Mouse (Mus musculus): ENCODE measurements around the gene Ucp3. TPM values are rescaled to one million over a fixed set of nuclear protein-coding genes. Genes with fewer than 3 reads are reported as not detected.

The Ucp3 gene
- polyA plus RNA-seq, 1 experiment: 5.0 TPM

- Histone ChIP-seq H3K4me3 (ENCODE audit: insufficient read depth, low read depth, low read length) (no peak overlapping the region), H3K36me3 (ENCODE audit: control insufficient read depth, insufficient read depth, low read length) (no peaks in the 10 kb centered on the region), H3K4me1 (ENCODE audit: control insufficient read depth, insufficient read depth, low read length) (no peaks in the 10 kb centered on the region), H3K27ac (ENCODE audit: insufficient read depth, low read depth, low read length) (no peak overlapping the region), H3K27me3 (replicated peaks; ENCODE audit: control insufficient read depth, insufficient read depth, low read length) (no peaks in the 10 kb centered on the region)
- no peak for TF ChIP-seq POLR2A (IDR thresholded peaks at IDR 0.05; ENCODE audit: low read depth, low read length)
- TF ChIP-seq CTCF (conservative IDR thresholded peaks at IDR 0.05; ENCODE audit: insufficient read depth, insufficient read length, low read depth, low read length): no peak
- WGBS: 78% methylated on average over 3 of the region's 3 CpGs
- no peak for DNase-seq
Measured at GRCm38 (mm10) chr7:100522222-100522621, 49.4 kb downstream of the Ucp3 start.

GRCm38 (mm10) chr7:100524669-100525068, 51.9 kb downstream of the Ucp3 start:
- TF ChIP-seq POLR2A (IDR thresholded peaks at IDR 0.05; ENCODE audit: low read depth, low read length) (no peak), CTCF (conservative IDR thresholded peaks at IDR 0.05; ENCODE audit: insufficient read depth, insufficient read length, low read depth, low read length) (no peak)
- Histone ChIP-seq H3K4me3 (ENCODE audit: insufficient read depth, low read depth, low read length) (no peak overlapping the region), H3K27me3 (replicated peaks; ENCODE audit: control insufficient read depth, insufficient read depth, low read length) (no peaks in the 10 kb centered on the region), H3K36me3 (ENCODE audit: control insufficient read depth, insufficient read depth, low read length) (no peaks in the 10 kb centered on the region), H3K4me1 (ENCODE audit: control insufficient read depth, insufficient read depth, low read length) (no peaks in the 10 kb centered on the region), H3K27ac (ENCODE audit: insufficient read depth, low read depth, low read length) (no peak overlapping the region)
- no peak for DNase-seq
- 73% methylated on average over 8 of the region's 8 CpGs for WGBS

GRCm38 (mm10) chr7:100530766-100531165, 58.0 kb downstream of the Ucp3 start:
- Histone ChIP-seq H3K27me3 (replicated peaks; ENCODE audit: control insufficient read depth, insufficient read depth, low read length) (no peaks in the 10 kb centered on the region), H3K36me3 (ENCODE audit: control insufficient read depth, insufficient read depth, low read length) (no peaks in the 10 kb centered on the region), H3K4me1 (ENCODE audit: control insufficient read depth, insufficient read depth, low read length) (no peaks in the 10 kb centered on the region), H3K27ac (ENCODE audit: insufficient read depth, low read depth, low read length) (no peak overlapping the region), H3K4me3 (ENCODE audit: insufficient read depth, low read depth, low read length) (no peak overlapping the region)
- WGBS: 94% methylated on average over 5 of the region's 5 CpGs
- DNase-seq: no peak
- TF ChIP-seq POLR2A (IDR thresholded peaks at IDR 0.05; ENCODE audit: low read depth, low read length): no peak
- no peak for TF ChIP-seq CTCF (conservative IDR thresholded peaks at IDR 0.05; ENCODE audit: insufficient read depth, insufficient read length, low read depth, low read length)

DNA sequence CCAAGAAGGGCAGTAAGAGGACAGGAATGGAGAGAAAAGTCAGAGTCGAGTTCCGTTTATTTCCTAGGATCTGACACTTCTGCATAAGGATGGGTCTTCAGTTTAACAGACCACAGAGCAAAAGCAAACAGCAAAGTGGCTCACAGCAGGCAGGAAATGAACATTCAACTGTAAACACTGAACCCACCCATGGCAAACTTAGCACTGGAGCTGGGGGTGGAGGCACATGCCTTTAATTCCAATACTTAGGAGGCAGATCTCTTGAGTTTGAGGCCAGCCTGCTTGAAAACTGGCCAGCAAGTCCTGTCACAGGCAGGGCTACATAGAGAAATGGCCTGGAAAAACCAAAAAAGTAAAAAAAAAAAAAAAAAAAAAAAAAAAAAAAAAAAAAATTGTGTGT, 60.7 kb downstream of the Ucp3 start:
- no peak overlapping the region for H3K4me3 ChIP-seq (ENCODE audit: insufficient read depth, low read depth, low read length)
- TF ChIP-seq POLR2A (IDR thresholded peaks at IDR 0.05; ENCODE audit: low read depth, low read length) (no peak), CTCF (conservative IDR thresholded peaks at IDR 0.05; ENCODE audit: insufficient read depth, insufficient read length, low read depth, low read length) (no peak)
- 58% methylated on average over 2 of the region's 2 CpGs for WGBS
- H3K27ac ChIP-seq (ENCODE audit: insufficient read depth, low read depth, low read length): no peak overlapping the region
- no peak for DNase-seq
- H3K36me3 ChIP-seq (ENCODE audit: control insufficient read depth, insufficient read depth, low read length): no peaks in the 10 kb centered on the region
- H3K27me3 ChIP-seq (replicated peaks; ENCODE audit: control insufficient read depth, insufficient read depth, low read length): no peaks in the 10 kb centered on the region
- peaks cover 2% of the 10 kb centered on the region; the same call in 1 of the 2 replicates for H3K4me1 ChIP-seq (ENCODE audit: control insufficient read depth, insufficient read depth, low read length)

DNA sequence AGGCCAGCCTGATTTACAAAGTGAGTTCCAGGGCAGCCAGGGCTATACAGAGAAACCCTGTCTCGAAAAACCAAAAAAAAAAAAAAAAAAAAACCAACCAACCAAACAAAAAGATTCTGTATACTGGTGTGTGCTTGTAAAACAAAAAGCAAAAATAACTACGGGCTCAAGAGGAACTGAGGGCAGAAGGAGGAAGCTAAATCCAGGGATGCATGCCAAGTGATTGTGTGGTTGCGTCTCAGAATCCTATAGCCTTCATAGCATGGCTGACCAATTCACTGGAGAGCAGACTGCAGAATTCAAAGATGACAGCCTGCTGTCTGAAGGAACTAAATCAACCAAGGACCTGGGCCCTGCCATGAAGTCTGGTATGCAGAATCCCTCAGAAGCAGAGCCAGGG, 61.4 kb downstream of the Ucp3 start:
- peaks cover 2% of the 10 kb centered on the region; the same call in 1 of the 2 replicates for H3K4me1 ChIP-seq (ENCODE audit: control insufficient read depth, insufficient read depth, low read length)
- TF ChIP-seq CTCF (conservative IDR thresholded peaks at IDR 0.05; ENCODE audit: insufficient read depth, insufficient read length, low read depth, low read length) (no peak), POLR2A (IDR thresholded peaks at IDR 0.05; ENCODE audit: low read depth, low read length) (no peak)
- no peaks in the 10 kb centered on the region for H3K27me3 ChIP-seq (replicated peaks; ENCODE audit: control insufficient read depth, insufficient read depth, low read length)
- no peaks in the 10 kb centered on the region for H3K36me3 ChIP-seq (ENCODE audit: control insufficient read depth, insufficient read depth, low read length)
- H3K27ac ChIP-seq (ENCODE audit: insufficient read depth, low read depth, low read length): no peak overlapping the region
- DNase-seq: no peak
- 69% methylated on average over 3 of the region's 3 CpGs for WGBS
- no peak overlapping the region for H3K4me3 ChIP-seq (ENCODE audit: insufficient read depth, low read depth, low read length)

DNA sequence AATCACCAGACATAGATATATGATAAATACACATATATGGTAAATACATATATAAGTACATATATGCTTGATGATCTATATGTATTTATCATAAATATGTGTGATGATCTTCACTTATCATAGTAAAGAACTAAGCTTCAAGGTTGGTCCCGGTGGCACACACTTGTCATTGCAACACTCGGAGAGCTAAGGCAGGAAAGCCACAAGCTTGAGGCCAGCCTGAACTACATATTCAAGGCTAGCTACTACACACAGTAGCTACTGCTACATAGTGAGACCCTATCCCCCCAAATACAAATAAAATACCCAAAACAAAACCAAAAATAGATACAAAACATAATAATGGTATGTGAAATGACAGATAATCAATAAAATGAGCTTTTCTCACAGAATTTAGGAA, 63.0 kb downstream of the Ucp3 start:
- TF ChIP-seq CTCF (conservative IDR thresholded peaks at IDR 0.05; ENCODE audit: insufficient read depth, insufficient read length, low read depth, low read length) (no peak), POLR2A (IDR thresholded peaks at IDR 0.05; ENCODE audit: low read depth, low read length) (no peak)
- no peak for DNase-seq
- 84% methylated on average over 2 of the region's 2 CpGs for WGBS
- H3K36me3 ChIP-seq (ENCODE audit: control insufficient read depth, insufficient read depth, low read length): peaks cover 2% of the 10 kb centered on the region; the same call in 1 of the 2 replicates
- H3K4me3 ChIP-seq (ENCODE audit: insufficient read depth, low read depth, low read length): no peak overlapping the region
- peaks cover 2% of the 10 kb centered on the region; the same call in 1 of the 2 replicates for H3K4me1 ChIP-seq (ENCODE audit: control insufficient read depth, insufficient read depth, low read length)
- H3K27ac ChIP-seq (ENCODE audit: insufficient read depth, low read depth, low read length): no peak overlapping the region
- no peaks in the 10 kb centered on the region for H3K27me3 ChIP-seq (replicated peaks; ENCODE audit: control insufficient read depth, insufficient read depth, low read length)

Other genes starting within 250 kb of the Ucp3 start
- gene Pgm2l1, start 245.6 kb upstream of the Ucp3 start, polyA plus RNA-seq (2012; rRNA removed): 1.5 TPM in 2 replicates
- 0.19 and 0.22 TPM in 2 replicates for gene P4ha3, start 187.5 kb upstream of the Ucp3 start, polyA plus RNA-seq (2012; rRNA removed)
- 16.7 and 16.8 TPM in 2 replicates for gene C2cd3, start 100.8 kb upstream of the Ucp3 start, polyA plus RNA-seq (2012; rRNA removed)
- gene Ppme1, start 100.7 kb upstream of the Ucp3 start, polyA plus RNA-seq (2012; rRNA removed): 94.0 and 100 TPM in 2 replicates
- gene Ucp2, start 20.3 kb downstream of the Ucp3 start, polyA plus RNA-seq (2012; rRNA removed): 153 and 172 TPM in 2 replicates
- gene Dnajb13, start 42.0 kb downstream of the Ucp3 start, polyA plus RNA-seq (2012; rRNA removed): 0.36 and 0.58 TPM in 2 replicates
- 12.6 and 16.1 TPM in 2 replicates for gene Coa4, start 64.1 kb downstream of the Ucp3 start, polyA plus RNA-seq (2012; rRNA removed)
- 21.1 and 21.4 TPM in 2 replicates for gene Rab6a, start 134.4 kb downstream of the Ucp3 start, polyA plus RNA-seq (2012; rRNA removed)
- 21.0 and 27.5 TPM in 2 replicates for gene Mrpl48, start 135.3 kb downstream of the Ucp3 start, polyA plus RNA-seq (2012; rRNA removed)
- gene Plekhb1, start 189.4 kb downstream of the Ucp3 start, polyA plus RNA-seq (2012; rRNA removed): 37.3 and 44.9 TPM in 2 replicates
- 47.1 and 65.7 TPM in 2 replicates for gene Fam168a, start 233.6 kb downstream of the Ucp3 start, polyA plus RNA-seq (2012; rRNA removed)